8 mouse cellular contexts compared by ENCODE assay signal in genomic region chrX:152171041-152172026, GRCm38 (mm10). TPM values are rescaled to one million over a fixed set of nuclear protein-coding genes. Genes with fewer than 3 reads are reported as not detected.
A peak's percentile ranks its signal among the peaks of the same experiment; 100 is the strongest.
DNase-seq lines count a peak whose midpoint lies in the region; ATAC-seq lines count a peak whose summit lies in the region.

No protein-coding gene starts in this region.

- no peak for DNase-seq in kidney, adult 9 months
- DNase-seq in adrenal gland, postnatal 36 days = peak; percentile 36 to 61
- DNase-seq in hindbrain, embryonic 10.5 days (ENCODE audit: low spot score) = peak; percentile 63
- peak; percentile 29 for DNase-seq in lung, postnatal 25 days (ENCODE audit: low spot score)
- DNase-seq in spleen, postnatal 36 days (ENCODE audit: low spot score in 2 of 2) = no peak
- DNase-seq in urinary bladder, postnatal 4 days (ENCODE audit: low spot score in 2 of 2) = no peak

- ATAC-seq in kidney, embryonic 16.5 days (ENCODE audit: low FRiP score, low TSS enrichment) = peak; percentile 69
- ATAC-seq in forebrain, embryonic 13.5 days = peak; percentile 77

- H3K27me3 ChIP-seq in kidney, embryonic 16.5 days (ENCODE audit: insufficient read depth, low read length) = peaks cover 56% of the 10 kb centered on the region
- peaks cover 67% of the 10 kb centered on the region; the same call in 1 of the 2 replicates for H3K27me3 ChIP-seq in forebrain, embryonic 13.5 days
- peaks cover 96% of the 10 kb centered on the region for H3K27me3 ChIP-seq in hindbrain, embryonic 10.5 days (ENCODE audit: insufficient read depth, poor library complexity, severe bottlenecking)

- H3K4me2 ChIP-seq in kidney, embryonic 16.5 days (replicated peaks; ENCODE audit: low read depth, low read length) = no peak overlapping the region
- no peak overlapping the region for H3K4me2 ChIP-seq in forebrain, embryonic 13.5 days

- no peaks in the 10 kb centered on the region for H3K4me1 ChIP-seq in kidney, embryonic 16.5 days (ENCODE audit: insufficient read depth, low read length)
- peaks cover 11% of the 10 kb centered on the region for H3K4me1 ChIP-seq in forebrain, embryonic 13.5 days
- H3K4me1 ChIP-seq in hindbrain, embryonic 10.5 days (replicated peaks) = peaks cover 25% of the 10 kb centered on the region

- no peaks in the 10 kb centered on the region for H3K9me3 ChIP-seq in kidney, embryonic 16.5 days (ENCODE audit: low read length)
- H3K9me3 ChIP-seq in forebrain, embryonic 13.5 days (replicated peaks) = no peaks in the 10 kb centered on the region
- H3K9me3 ChIP-seq in hindbrain, embryonic 10.5 days = no peaks in the 10 kb centered on the region

- H3K9ac ChIP-seq in kidney, embryonic 16.5 days (replicated peaks; ENCODE audit: low read length) = no peak overlapping the region
- H3K9ac ChIP-seq in forebrain, embryonic 13.5 days = no peak overlapping the region

- H3K27ac ChIP-seq in kidney, embryonic 16.5 days (ENCODE audit: low read length) = no peak overlapping the region
- no peak overlapping the region for H3K27ac ChIP-seq in forebrain, embryonic 13.5 days
- peak overlapping the region; percentile 77 for H3K27ac ChIP-seq in hindbrain, embryonic 10.5 days

- no peak overlapping the region for H3K4me3 ChIP-seq in kidney, embryonic 16.5 days (ENCODE audit: low read length)
- H3K4me3 ChIP-seq in forebrain, embryonic 13.5 days = no peak overlapping the region
- no peak overlapping the region for H3K4me3 ChIP-seq in hindbrain, embryonic 10.5 days

- WGBS in kidney, embryonic 16.5 days = 50% methylated on average over 6 of the region's 6 CpGs
- WGBS in forebrain, embryonic 13.5 days = 74% methylated on average over 6 of the region's 6 CpGs
- 67% methylated on average over 6 of the region's 6 CpGs for WGBS in hindbrain, embryonic 10.5 days

- no peaks in the 10 kb centered on the region for H3K36me3 ChIP-seq in kidney, embryonic 16.5 days (ENCODE audit: insufficient read depth, low read length)
- no peaks in the 10 kb centered on the region for H3K36me3 ChIP-seq in forebrain, embryonic 13.5 days (ENCODE audit: poor library complexity, severe bottlenecking)
- H3K36me3 ChIP-seq in hindbrain, embryonic 10.5 days = no peaks in the 10 kb centered on the region

RNA-seq across cellular contexts. Expression of gene Iqsec2, which starts 27.3 kb away (rescaled TPM):
- 5.3 and 6.7 TPM in 2 replicates for polyA plus RNA-seq in kidney, embryonic 16.5 days (2015; fragmentation: Nextera tagmentation; extraction: Ambion mirVana)
- total RNA-seq in adrenal gland, postnatal 36 days (2021) = 10 to 100 TPM; 26.6 to 35.4 TPM
- 3.5 and 4.0 TPM in 2 replicates for polyA plus RNA-seq in forebrain, embryonic 13.5 days (2015; fragmentation: Nextera tagmentation; extraction: Ambion mirVana)
- polyA plus RNA-seq in hindbrain, embryonic 10.5 days (2016; fragmentation: Nextera tagmentation; extraction: Ambion mirVana) = 0.88 and 1.9 TPM in 2 replicates

Comparison
In these comparisons a context has a peak if more than half of its experiments do, and no peak if none do; other contexts are left out.
1. DNase-seq: peak in adrenal gland, postnatal 36 days (2 of 2), hindbrain, embryonic 10.5 days (single experiment) and lung, postnatal 25 days (single experiment); none in kidney, adult 9 months (single experiment), spleen, postnatal 36 days (0 of 2) and urinary bladder, postnatal 4 days (0 of 2).